Mouse (Mus musculus): ENCODE data around the gene Kdf1. TPM values are rescaled to one million over a fixed set of nuclear protein-coding genes. Genes with fewer than 3 reads are reported as not detected.
"Not testable (repeated sequence)": the region's sequence is repeated elsewhere in the genome, so short reads cannot be mapped to it uniquely, and the experiment has no call there.

The Kdf1 gene
- polyA plus RNA-seq, 1 experiment from 2014 or later: 6.5 TPM

GRCm38 (mm10) chr4:133497461-133498159, 21.2 kb upstream of the Kdf1 start:
- Histone ChIP-seq H3K27me3 (peaks cover 93% of the 10 kb centered on the region), H3K4me3 (replicated peaks) (peak overlapping the region; percentile 69), H3K4me1 (replicated peaks) (peaks cover 30% of the 10 kb centered on the region), H3K9ac (replicated peaks) (peak overlapping the region; percentile 67), H3K9me3 (no peaks in the 10 kb centered on the region), H3K27ac (0 out of 2 replicates have a peak overlapping the region, but pooled peaks have one; percentile 12), H3K4me2 (peak overlapping the region; percentile 100), H3K36me3 (no peaks in the 10 kb centered on the region)
- WGBS: under 1% methylated on average over 70 of the region's 70 CpGs
- no peak for ATAC-seq (ENCODE audit: insufficient number of reproducible peaks, insufficient read depth, low FRiP score, low TSS enrichment, low read depth)

- H3K4me1 ChIP-seq (replicated peaks): peaks cover 30% of the 10 kb centered on the region
- peak; percentile 74 for ATAC-seq (ENCODE audit: insufficient number of reproducible peaks, insufficient read depth, low FRiP score, low TSS enrichment, low read depth)
- peak within 1 kb of the TSS; percentile 100 for H3K4me2 ChIP-seq
- H3K27ac ChIP-seq: 0 out of 2 replicates have a peak within 1 kb of the TSS, but pooled peaks have one; percentile 12
- H3K36me3 ChIP-seq: no peaks in the 10 kb centered on the region
- H3K9ac ChIP-seq (replicated peaks): peak within 1 kb of the TSS; percentile 67
- peaks cover 96% of the 10 kb centered on the region for H3K27me3 ChIP-seq
- WGBS: under 1% methylated on average over 49 of the region's 53 CpGs
- no peaks in the 10 kb centered on the region for H3K9me3 ChIP-seq
- peak within 1 kb of the TSS; percentile 69 for H3K4me3 ChIP-seq (replicated peaks)
Observed at GRCm38 (mm10) chr4:133498160-133498724, 20.5 kb upstream of the Kdf1 start, which contains the start of gene Trnp1. TSS of gene Trnp1 (minus strand) at chr4:133498550.

- Histone ChIP-seq H3K4me3 (replicated peaks) (no peak overlapping the region), H3K9ac (replicated peaks) (no peak overlapping the region), H3K4me1 (replicated peaks) (peaks cover 20% of the 10 kb centered on the region), H3K4me2 (no peak overlapping the region), H3K27ac (no peak overlapping the region), H3K9me3 (no peaks in the 10 kb centered on the region), H3K27me3 (peaks cover 90% of the 10 kb centered on the region), H3K36me3 (no peaks in the 10 kb centered on the region)
- no peak for ATAC-seq (ENCODE audit: insufficient number of reproducible peaks, insufficient read depth, low FRiP score, low TSS enrichment, low read depth)
- WGBS: 68% methylated on average over 7 of the region's 7 CpGs
Observed at GRCm38 (mm10) chr4:133501514-133501913, 17.2 kb upstream of the Kdf1 start.

GRCm38 (mm10) chr4:133504300-133504699, 14.5 kb upstream of the Kdf1 start:
- WGBS: 44% methylated on average over 5 of the region's 5 CpGs
- Histone ChIP-seq H3K4me3 (replicated peaks) (no peak overlapping the region), H3K4me2 (no peak overlapping the region), H3K9ac (replicated peaks) (no peak overlapping the region), H3K27me3 (peaks cover 73% of the 10 kb centered on the region), H3K4me1 (replicated peaks) (no peaks in the 10 kb centered on the region), H3K9me3 (no peaks in the 10 kb centered on the region), H3K36me3 (no peaks in the 10 kb centered on the region), H3K27ac (no peak overlapping the region)
- ATAC-seq (ENCODE audit: insufficient number of reproducible peaks, insufficient read depth, low FRiP score, low TSS enrichment, low read depth): no peak

- Histone ChIP-seq H3K4me2 (no peak overlapping the region), H3K4me1 (replicated peaks) (no peaks in the 10 kb centered on the region), H3K9me3 (no peaks in the 10 kb centered on the region), H3K36me3 (no peaks in the 10 kb centered on the region), H3K27me3 (peaks cover 67% of the 10 kb centered on the region), H3K4me3 (replicated peaks) (no peak overlapping the region), H3K27ac (no peak overlapping the region), H3K9ac (replicated peaks) (no peak overlapping the region)
- ATAC-seq (ENCODE audit: insufficient number of reproducible peaks, insufficient read depth, low FRiP score, low TSS enrichment, low read depth): no peak
- 61% methylated on average over 9 of the region's 9 CpGs for WGBS
Observed at GRCm38 (mm10) chr4:133504755-133505485, 13.8 kb upstream of the Kdf1 start.

GRCm38 (mm10) chr4:133506573-133506972, 12.2 kb upstream of the Kdf1 start:
- no peak overlapping the region for H3K4me2 ChIP-seq
- H3K27me3 ChIP-seq: peaks cover 52% of the 10 kb centered on the region
- no peak for ATAC-seq (ENCODE audit: insufficient number of reproducible peaks, insufficient read depth, low FRiP score, low TSS enrichment, low read depth)
- H3K36me3 ChIP-seq: no peaks in the 10 kb centered on the region
- WGBS: 75% methylated on average over 5 of the region's 5 CpGs
- H3K4me3 ChIP-seq (replicated peaks): no peak overlapping the region
- H3K27ac ChIP-seq: no peak overlapping the region
- no peaks in the 10 kb centered on the region for H3K4me1 ChIP-seq (replicated peaks)
- H3K9ac ChIP-seq (replicated peaks): no peak overlapping the region
- H3K9me3 ChIP-seq: no peaks in the 10 kb centered on the region

- no peak for ATAC-seq (ENCODE audit: insufficient number of reproducible peaks, insufficient read depth, low FRiP score, low TSS enrichment, low read depth)
- Histone ChIP-seq H3K4me2 (no peak overlapping the region), H3K9me3 (no peaks in the 10 kb centered on the region), H3K27me3 (peaks cover 30% of the 10 kb centered on the region), H3K4me1 (replicated peaks) (no peaks in the 10 kb centered on the region), H3K27ac (no peak overlapping the region), H3K4me3 (replicated peaks) (no peak overlapping the region), H3K36me3 (no peaks in the 10 kb centered on the region), H3K9ac (replicated peaks) (no peak overlapping the region)
- WGBS: 80% methylated on average over 7 of the region's 7 CpGs
Observed at GRCm38 (mm10) chr4:133508990-133509389, 9.8 kb upstream of the Kdf1 start.

GRCm38 (mm10) chr4:133511050-133511449, 7.7 kb upstream of the Kdf1 start:
- WGBS: 75% methylated on average over 5 of the region's 5 CpGs
- Histone ChIP-seq H3K9ac (replicated peaks) (no peak overlapping the region), H3K9me3 (no peaks in the 10 kb centered on the region), H3K4me3 (replicated peaks) (no peak overlapping the region), H3K4me1 (replicated peaks) (no peaks in the 10 kb centered on the region), H3K27me3 (peaks cover 22% of the 10 kb centered on the region), H3K36me3 (no peaks in the 10 kb centered on the region), H3K27ac (no peak overlapping the region), H3K4me2 (no peak overlapping the region)
- no peak for ATAC-seq (ENCODE audit: insufficient number of reproducible peaks, insufficient read depth, low FRiP score, low TSS enrichment, low read depth)

- H3K36me3 ChIP-seq; H3K9ac ChIP-seq (replicated peaks); H3K4me1 ChIP-seq (replicated peaks); H3K4me3 ChIP-seq (replicated peaks); H3K9me3 ChIP-seq; H3K27ac ChIP-seq; ATAC-seq (ENCODE audit: insufficient number of reproducible peaks, insufficient read depth, low FRiP score, low TSS enrichment, low read depth); H3K4me2 ChIP-seq: not testable (repeated sequence)
- WGBS: 43% methylated on average over 5 of the region's 5 CpGs
- peaks cover 22% of the 10 kb centered on the region for H3K27me3 ChIP-seq
Observed at GRCm38 (mm10) chr4:133512511-133512910, 6.3 kb upstream of the Kdf1 start.

GRCm38 (mm10) chr4:133512972-133513371, 5.8 kb upstream of the Kdf1 start:
- Histone ChIP-seq H3K9me3 (no peaks in the 10 kb centered on the region), H3K9ac (replicated peaks) (no peak overlapping the region), H3K4me3 (replicated peaks) (no peak overlapping the region), H3K4me2 (no peak overlapping the region), H3K27me3 (peaks cover 25% of the 10 kb centered on the region), H3K27ac (no peak overlapping the region), H3K4me1 (replicated peaks) (no peaks in the 10 kb centered on the region), H3K36me3 (no peaks in the 10 kb centered on the region)
- WGBS: 12% methylated on average over 8 of the region's 8 CpGs
- no peak for ATAC-seq (ENCODE audit: insufficient number of reproducible peaks, insufficient read depth, low FRiP score, low TSS enrichment, low read depth)

- Histone ChIP-seq H3K27me3 (peaks cover 69% of the 10 kb centered on the region), H3K4me3 (replicated peaks) (peak overlapping the region; percentile 52), H3K4me1 (replicated peaks) (peaks cover 10% of the 10 kb centered on the region), H3K36me3 (no peaks in the 10 kb centered on the region), H3K27ac (0 out of 2 replicates have a peak overlapping the region, but pooled peaks have one; percentile 2), H3K9ac (replicated peaks) (peak overlapping the region; percentile 62), H3K9me3 (no peaks in the 10 kb centered on the region), H3K4me2 (peak overlapping the region; percentile 70)
- ATAC-seq (ENCODE audit: insufficient number of reproducible peaks, insufficient read depth, low FRiP score, low TSS enrichment, low read depth): 0 out of 2 replicates have a peak, but pooled peaks have one; percentile 15
- 3% methylated on average over 24 of the region's 25 CpGs for WGBS
Observed at GRCm38 (mm10) chr4:133519369-133519665, 554 bp downstream of the Kdf1 start.

Data from limb, embryonic 12.5 days (tissue).